Mouse (Mus musculus) ES-E14 (cell line): ENCODE results near the gene Cmss1.

ENCODE experiments used
- CHD2 ChIP-seq: IDR thresholded peaks from 2 replicates; pipeline ENCODE4 v1.6.1; 2014; ENCODE audit warnings: mild to moderate bottlenecking, low read depth, low read length, inconsistent platforms
- HCFC1 ChIP-seq: IDR thresholded peaks from 2 replicates; pipeline ENCODE4 v1.6.1; 2012; ENCODE audit warnings: low read length, inconsistent platforms, borderline replicate concordance; ENCODE audit not compliant: insufficient read depth
- MAFK ChIP-seq: IDR thresholded peaks from 2 replicates; pipeline ENCODE4 v1.6.1; 2014; ENCODE audit warnings: mild to moderate bottlenecking, low read depth, low read length, inconsistent platforms; ENCODE audit not compliant: insufficient read depth
- ZC3H11A ChIP-seq: IDR thresholded peaks from 2 replicates; pipeline ENCODE4 v1.6.1; 2012; ENCODE audit warnings: low read depth, mild to moderate bottlenecking, inconsistent platforms, low read length, borderline replicate concordance
- ZNF384 ChIP-seq: IDR thresholded peaks from 2 replicates; pipeline ENCODE4 v1.6.1; 2012; ENCODE audit warnings: low read depth, low read length, inconsistent platforms

DNA sequence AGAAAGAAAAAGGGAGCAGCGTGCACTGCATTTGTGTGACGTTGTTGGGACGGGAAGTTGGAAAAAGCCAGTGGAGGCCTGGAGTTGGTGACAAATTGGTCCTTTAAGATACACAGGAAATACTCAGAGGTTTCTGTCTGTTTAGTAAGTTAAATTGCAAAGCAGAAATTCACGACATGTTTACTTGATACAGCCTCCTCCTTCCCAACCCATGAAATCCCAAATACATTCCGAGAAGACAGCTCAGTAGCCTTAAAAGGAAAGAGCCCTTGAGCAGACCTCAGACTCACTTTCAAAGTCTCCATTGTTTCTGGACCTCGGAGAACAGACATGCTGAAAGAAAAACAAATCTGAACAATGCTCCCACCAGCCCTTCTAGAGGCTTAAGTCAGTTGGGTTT is 205.0 kb downstream of the Cmss1 start:
- TF ChIP-seq ZNF384: no peak
- no peak for TF ChIP-seq HCFC1
- TF ChIP-seq CHD2: no peak
- no peak for TF ChIP-seq ZC3H11A
- TF ChIP-seq MAFK: no peak
